Mouse (Mus musculus) c-Kit-negative CD71-positive TER-119-positive erythroid progenitor cells, embryonic 14.5 days (primary cell): ENCODE measurements around the gene Upk3b.
A peak's percentile ranks its signal among the peaks of the same experiment; 100 is the strongest.
"Not testable (repeated sequence)": the region's sequence is repeated elsewhere in the genome, so short reads cannot be mapped to it uniquely, and the experiment has no call there.

Experiments
- DNase-seq: peaks from one replicate; pipeline ENCODE4 v3.0.0-alpha.2; 2013; ENCODE audit warnings: low read depth, low spot score

The Upk3b gene

GRCm38 (mm10) chr5:136034868-136035267 lies 3.4 kb upstream of the Upk3b start:
- no peak for DNase-seq

GRCm38 (mm10) chr5:136035285-136035684 lies 3.0 kb upstream of the Upk3b start:
- DNase-seq, result no peak

GRCm38 (mm10) chr5:136036667-136037066 lies 1.6 kb upstream of the Upk3b start:
- DNase-seq, result no peak

GRCm38 (mm10) chr5:136040210-136040609 lies 1.9 kb downstream of the Upk3b start:
- DNase-seq, result no peak

GRCm38 (mm10) chr5:136041260-136041659 lies 3.0 kb downstream of the Upk3b start:
- DNase-seq, result no peak

- no peak for DNase-seq
Observed at GRCm38 (mm10) chr5:136041666-136042065, 3.4 kb downstream of the Upk3b start.

- no peak for DNase-seq
Observed at GRCm38 (mm10) chr5:136044865-136045264, 6.6 kb downstream of the Upk3b start.

- no peak for DNase-seq
Observed at GRCm38 (mm10) chr5:136045408-136045807, 7.1 kb downstream of the Upk3b start.

GRCm38 (mm10) chr5:136045987-136046386 lies 7.7 kb downstream of the Upk3b start:
- DNase-seq, result peak; percentile 32

- not testable (repeated sequence) for DNase-seq
Observed at GRCm38 (mm10) chr5:136048541-136048940, 10.2 kb downstream of the Upk3b start.

GRCm38 (mm10) chr5:136049926-136050325 lies 11.6 kb downstream of the Upk3b start:
- DNase-seq, result no peak

GRCm38 (mm10) chr5:136051231-136052085 lies 13.2 kb downstream of the Upk3b start:
- DNase-seq, result no peak

- DNase-seq, result no peak
Observed at GRCm38 (mm10) chr5:136052861-136053655, 14.8 kb downstream of the Upk3b start.

- no peak for DNase-seq
Observed at GRCm38 (mm10) chr5:136054301-136055077, 16.2 kb downstream of the Upk3b start, which contains the start of gene Upk3bl. Upk3bl (plus strand) TSS chr5:136054492.

GRCm38 (mm10) chr5:136056062-136056461 lies 17.8 kb downstream of the Upk3b start:
- DNase-seq, result no peak

- DNase-seq, result no peak
Observed at GRCm38 (mm10) chr5:136057085-136057484, 18.8 kb downstream of the Upk3b start.

- DNase-seq, result peak; percentile 27
Observed at GRCm38 (mm10) chr5:136061567-136061966, 23.3 kb downstream of the Upk3b start.

GRCm38 (mm10) chr5:136063920-136064319 lies 25.6 kb downstream of the Upk3b start:
- no peak for DNase-seq

- DNase-seq, result not testable (repeated sequence)
Observed at GRCm38 (mm10) chr5:136066404-136067148, 28.3 kb downstream of the Upk3b start.

- no peak for DNase-seq
Observed at GRCm38 (mm10) chr5:136069411-136069810, 31.1 kb downstream of the Upk3b start.

GRCm38 (mm10) chr5:136073051-136073450 lies 34.8 kb downstream of the Upk3b start:
- DNase-seq, result no peak
